Mouse (Mus musculus) CH12.LX (cell line): ENCODE results near the gene Atp5d. TPM values are rescaled to one million over a fixed set of nuclear protein-coding genes. Genes with fewer than 3 reads are reported as not detected.

Experiments used
- DNase-seq: peaks from one replicate; pipeline ENCODE4 v3.0.0-alpha.2; 2013; ENCODE audit errors: extremely low read depth
- H3K27ac ChIP-seq: 2 replicates; pipeline ENCODE4 v1.5.1; 2012; ENCODE audit warnings: low read depth, mild to moderate bottlenecking, control low read depth, moderate library complexity; ENCODE audit not compliant: insufficient read depth
- H3K27me3 ChIP-seq: replicated peaks from 2 replicates; pipeline ENCODE3; 2012; ENCODE audit warnings: inconsistent platforms
- H3K36me3 ChIP-seq, 2 experiments: replicated peaks in 1 of 2; 2 replicates each; pipeline versions ENCODE3 to v1.6.1; 2012; ENCODE audit warnings: inconsistent platforms in 1 of 2, low read length in 1 of 2, mild to moderate bottlenecking in 1 of 2, mixed read lengths in 1 of 2, moderate library complexity in 1 of 2; ENCODE audit not compliant: control insufficient read depth in 1 of 2, insufficient read depth in 1 of 2
- H3K4me1 ChIP-seq, 2 experiments: 2 replicates each; pipeline ENCODE4 v1.6.1; 2012; ENCODE audit warnings: inconsistent platforms in 1 of 2, moderate library complexity in 1 of 2; ENCODE audit not compliant: insufficient read depth in 2 of 2, control insufficient read depth in 1 of 2
- H3K4me2 ChIP-seq: 2 replicates; pipeline ENCODE4 v1.6.1; 2012; ENCODE audit warnings: low read depth, mild to moderate bottlenecking, control low read depth; ENCODE audit not compliant: poor library complexity, insufficient read depth, severe bottlenecking
- H3K4me3 ChIP-seq, 3 experiments: fragments of 150-350 bp in 1 of 3; sonication (generic) in 1 of 3; replicated peaks in 1 of 3; 2 replicates each; pipeline versions ENCODE3 to v1.5.1; 2011 to 2012; ENCODE audit warnings: low read depth in 2 of 3, low read length in 2 of 3, mild to moderate bottlenecking in 2 of 3, moderate library complexity in 2 of 3, control low read depth in 1 of 3, improper control_type of control experiment in 1 of 3, inconsistent platforms in 1 of 3, mixed read lengths in 1 of 3; ENCODE audit not compliant: poor library complexity in 1 of 3
- H3K79me2 ChIP-seq: replicated peaks from 2 replicates; pipeline ENCODE4 v1.6.1; 2012; ENCODE audit warnings: mild to moderate bottlenecking, moderate library complexity; ENCODE audit not compliant: control insufficient read depth, poor library complexity, insufficient read depth, severe bottlenecking; ENCODE audit errors: extremely low read depth
- H3K9ac ChIP-seq: 2 replicates; pipeline ENCODE4 v1.6.1; 2012; ENCODE audit warnings: low read depth, mild to moderate bottlenecking, control low read depth, moderate library complexity; ENCODE audit not compliant: insufficient read depth
- H3K9me3 ChIP-seq: replicated peaks from 2 replicates; pipeline ENCODE3; 2012; ENCODE audit warnings: low read length, inconsistent platforms, mixed read lengths
- BHLHE40 ChIP-seq: IDR thresholded peaks from 2 replicates; pipeline ENCODE4 v1.6.1; 2011; ENCODE audit warnings: mild to moderate bottlenecking, low read depth, low read length, improper control_type of control experiment
- CHD1 ChIP-seq: IDR thresholded peaks from 2 replicates; pipeline ENCODE4 v1.6.1; 2012; ENCODE audit warnings: low read depth, low read length, improper control_type of control experiment, inconsistent platforms
- CTCF ChIP-seq, 2 experiments: IDR thresholded peaks in 1 of 2; conservative IDR thresholded peaks in 1 of 2; 2 replicates each; pipeline ENCODE4 v1.5.1; 2011 to 2012; ENCODE audit warnings: low read depth in 2 of 2, low read length in 2 of 2, improper control_type of control experiment in 1 of 2, inconsistent platforms in 1 of 2, mild to moderate bottlenecking in 1 of 2, moderate library complexity in 1 of 2
- ELF1 ChIP-seq: IDR thresholded peaks from 2 replicates; pipeline ENCODE4 v1.6.1; 2014; ENCODE audit warnings: low read depth, mild to moderate bottlenecking, inconsistent platforms, low read length, improper control_type of control experiment
- ETS1 ChIP-seq: conservative IDR thresholded peaks from 2 replicates; pipeline ENCODE4 v1.6.1; 2012; ENCODE audit warnings: low read depth, mild to moderate bottlenecking, inconsistent platforms, low read length, improper control_type of control experiment, moderate library complexity
- IRF4 ChIP-seq: IDR thresholded peaks from 2 replicates; pipeline ENCODE4 v1.6.1; 2014; ENCODE audit warnings: low read depth, mild to moderate bottlenecking, inconsistent platforms, low read length, improper control_type of control experiment
- JUND ChIP-seq: conservative IDR thresholded peaks from 2 replicates; pipeline ENCODE4 v1.6.1; 2011; ENCODE audit warnings: low read depth, low read length, improper control_type of control experiment
- KAT2A ChIP-seq: IDR thresholded peaks from 2 replicates; pipeline ENCODE4 v1.6.1; 2012; ENCODE audit warnings: low read length, improper control_type of control experiment, inconsistent platforms; ENCODE audit not compliant: insufficient replicate concordance
- MAFK ChIP-seq: IDR thresholded peaks from 2 replicates; pipeline ENCODE4 v1.6.1; 2011; ENCODE audit warnings: low read length, improper control_type of control experiment; ENCODE audit not compliant: insufficient replicate concordance
- MAZ ChIP-seq: IDR thresholded peaks from 2 replicates; pipeline ENCODE4 v1.6.1; 2012; ENCODE audit warnings: low read depth, mild to moderate bottlenecking, inconsistent platforms, low read length, improper control_type of control experiment, moderate library complexity
- MXI1 ChIP-seq: IDR thresholded peaks from 2 replicates; pipeline ENCODE4 v1.6.1; 2011; ENCODE audit warnings: mild to moderate bottlenecking, low read depth, low read length, improper control_type of control experiment
- NRF1 ChIP-seq: IDR thresholded peaks from 2 replicates; pipeline ENCODE4 v1.6.1; 2014; ENCODE audit warnings: low read depth, mild to moderate bottlenecking, inconsistent platforms, low read length, improper control_type of control experiment, moderate library complexity
- PAX5 ChIP-seq: IDR thresholded peaks from 2 replicates; pipeline ENCODE4 v1.6.1; 2012; ENCODE audit warnings: low read length, inconsistent platforms, mixed read lengths
- POLR2A ChIP-seq: IDR thresholded peaks from 2 replicates; pipeline ENCODE4 v1.6.1; 2011; ENCODE audit warnings: low read depth, mild to moderate bottlenecking, improper control_type of control experiment, low read length
- RAD21 ChIP-seq: IDR thresholded peaks from 2 replicates; pipeline ENCODE4 v1.6.1; 2011; ENCODE audit warnings: low read depth, mild to moderate bottlenecking, low read length, improper control_type of control experiment, moderate library complexity
- RCOR1 ChIP-seq: conservative IDR thresholded peaks from 2 replicates; pipeline ENCODE4 v1.6.1; 2012; ENCODE audit warnings: low read depth, mild to moderate bottlenecking, inconsistent platforms, low read length, improper control_type of control experiment
- SIN3A ChIP-seq: IDR thresholded peaks from 2 replicates; pipeline ENCODE4 v1.6.1; 2012; ENCODE audit warnings: low read length, improper control_type of control experiment, inconsistent platforms
- SMC3 ChIP-seq: IDR thresholded peaks from 2 replicates; pipeline ENCODE4 v1.6.1; 2011; ENCODE audit warnings: low read depth, low read length, improper control_type of control experiment
- TBP ChIP-seq: conservative IDR thresholded peaks from 2 replicates; pipeline ENCODE4 v1.6.1; 2011; ENCODE audit warnings: low read depth, low read length, improper control_type of control experiment
- TCF12 ChIP-seq: IDR thresholded peaks from 2 replicates; pipeline ENCODE4 v1.6.1; 2014; ENCODE audit warnings: low read depth, mild to moderate bottlenecking, inconsistent platforms, low read length, improper control_type of control experiment
- UBTF ChIP-seq: IDR thresholded peaks from 2 replicates; pipeline ENCODE4 v1.6.1; 2012; ENCODE audit warnings: low read depth, mild to moderate bottlenecking, inconsistent platforms, low read length, improper control_type of control experiment, moderate library complexity
- USF2 ChIP-seq: conservative IDR thresholded peaks from 2 replicates; pipeline ENCODE4 v1.6.1; 2011; ENCODE audit warnings: low read depth, low read length, improper control_type of control experiment
- ZNF384 ChIP-seq: IDR thresholded peaks from 2 replicates; pipeline ENCODE4 v1.6.1; 2012; ENCODE audit warnings: low read depth, low read length, improper control_type of control experiment, inconsistent platforms
- dilution Hi-C: fragments of 300-500 bp; cut with MboI; formaldehyde crosslinking; loops from 2 replicates; pipeline ENCODE4 v1.14.3; 2020; ENCODE audit warnings: low sequenced_read_pairs; ENCODE audit not compliant: extremely low pct_unique_long_range_greater_than_20kb, extremely low pct_ligation_motif_present
- in situ Hi-C: fragments of 300-500 bp; cut with MboI; formaldehyde crosslinking; loops from 3 replicates; pipeline ENCODE4 v1.14.3; 2019; ENCODE audit warnings: low sequenced_read_pairs, low pct_ligation_motif_present, low pct_unique_long_range_greater_than_20kb, mixed read lengths
- polyA plus RNA-seq: library from polyadenylated mRNA; unstranded; fragments of >175 nt; gene quantifications from 2 replicates; pipeline ENCODE4 v1.2.1, GENCODE M21; 2012; ENCODE audit warnings: low read depth; ENCODE audit not compliant: insufficient read length
- total RNA-seq, 2 experiments: library from RNA; depleted of rRNA; stranded (reverse); fragments of 300-350 nt in 1 of 2; fragments of >200 nt in 1 of 2; gene quantifications; 2 replicates each; pipeline ENCODE4 v1.2.3; 2012 to 2014

The Atp5d gene
- total and polyA plus RNA-seq, 3 experiments: 106 to 352 (median 326) TPM

DNA sequence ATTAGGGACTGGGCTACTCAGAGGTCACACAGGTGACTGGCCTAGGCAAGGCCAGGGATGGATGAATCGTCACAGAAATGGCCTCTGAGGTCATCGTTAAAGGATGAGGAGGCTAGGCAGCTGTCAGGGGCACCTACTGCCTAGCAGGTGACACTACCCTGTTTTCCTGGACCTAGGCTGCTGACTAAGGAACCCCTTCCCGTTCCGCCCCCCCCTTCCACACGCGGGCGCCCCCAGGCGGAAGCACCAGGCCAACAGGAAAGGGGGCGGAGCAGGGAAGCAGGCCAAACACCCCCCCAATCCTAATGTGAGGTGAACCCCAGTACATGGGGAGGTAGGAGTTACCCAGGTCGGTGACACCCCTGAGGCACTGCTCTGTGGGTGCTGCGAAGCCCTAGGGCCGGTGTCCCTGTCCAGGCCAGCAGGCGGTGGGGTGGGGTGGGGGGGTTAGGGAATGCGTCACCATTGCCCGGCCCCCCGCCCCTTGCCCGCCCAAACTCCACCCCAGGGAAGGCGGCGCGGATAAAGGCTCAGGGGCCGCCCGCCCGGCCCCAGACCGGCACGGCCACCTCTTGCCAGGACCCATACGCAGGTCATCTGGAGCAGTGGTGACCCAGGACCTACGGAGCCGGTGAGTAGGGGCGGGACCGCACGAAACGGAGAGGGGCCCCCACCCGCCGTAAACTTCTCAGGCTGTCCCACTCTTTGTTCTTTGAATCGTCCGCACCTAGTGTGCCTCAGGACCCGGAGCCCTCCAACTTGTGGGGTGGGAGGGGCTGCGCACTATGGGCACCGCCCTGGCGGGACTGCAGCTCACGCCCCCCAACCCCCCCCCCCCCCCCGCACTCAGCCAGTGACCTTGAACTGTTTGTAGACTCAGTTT lies 9.5 kb downstream of the Atp5d start, which contains the start of gene Midn (continued):
- TF ChIP-seq TBP: 0 out of 2 replicates have a peak, but pooled peaks have one; percentile 30

- Histone ChIP-seq H3K27me3 (no peaks in the 10 kb centered on the region), H3K79me2 (peaks cover 16% of the 10 kb centered on the region), H3K4me3 (peak overlapping the region; percentile 78 to 91 (median 81)), H3K36me3 (peaks cover 35 to 49% of the 10 kb centered on the region in 2 experiments), H3K9ac (peak overlapping the region; percentile 64), H3K9me3 (no peaks in the 10 kb centered on the region), H3K4me2 (peak overlapping the region; percentile 63; the same call in 1 of the 2 replicates), H3K27ac (peak overlapping the region; percentile 58)
- dilution Hi-C loops: no loop called here
- in situ Hi-C loops: no loop called here
- DNase-seq: peak; percentile 77
- TF ChIP-seq TCF12 (peak; percentile 52), BHLHE40 (peak; percentile 53; the same call in 1 of the 2 replicates), PAX5 (no peak), MXI1 (peak; percentile 7), ZNF384 (peak; percentile 83), IRF4 (peak; percentile 68), POLR2A (no peak), MAZ (peak; percentile 75; the same call in 1 of the 2 replicates), USF2 (no peak), SMC3 (peak; percentile 90), NRF1 (peak; percentile 70), KAT2A (no peak), SIN3A (peak; percentile 73), MAFK (peak; percentile 26; the same call in 1 of the 2 replicates), UBTF (0 out of 2 replicates have a peak, but pooled peaks have one; percentile 49), ELF1 (peak; percentile 57), RAD21 (peak; percentile 58), CTCF (conservative IDR thresholded peaks at IDR 0.05 in 1 of 2, IDR thresholded peaks at IDR 0.05 in 1 of 2; ENCODE audit: low read depth in 2 of 2, low read length in 2 of 2) (peak in 1 of 2 experiments; percentile 99; a peak in 2 of 4 replicates), ETS1 (peak; percentile 28), RCOR1 (no peak), JUND (no peak), CHD1 (no peak)
- TF ChIP-seq, all 38 proteins: peak for 15
- H3K4me1 ChIP-seq: peaks cover 33 to 50% of the 10 kb centered on the region in 2 experiments
Observed at GRCm38 (mm10) chr10:80148610-80149290, 10.3 kb downstream of the Atp5d start.
